Mouse (Mus musculus) G1E-ER4 (cell line): ENCODE measurements around the gene Apoc4. TPM values are rescaled to one million over a fixed set of nuclear protein-coding genes. Genes with fewer than 3 reads are reported as not detected.

Experiments used
- GATA1 ChIP-seq: IDR thresholded peaks from one replicate; pipeline ENCODE4 v1.8.0; 2012; ENCODE audit warnings: low read length, inconsistent platforms
- polyA plus RNA-seq: library from polyadenylated mRNA; stranded (reverse); fragments of >175 nt; gene quantifications from 2 replicates; pipeline ENCODE4 v1.2.3, GENCODE M21; 2012

The Apoc4 gene
- polyA plus RNA-seq, 1 experiment: not detected

GRCm38 (mm10) chr7:19666750-19667149 lies 14.5 kb downstream of the Apoc4 start:
- TF ChIP-seq GATA1: no peak

GRCm38 (mm10) chr7:19664955-19665841 lies 16.1 kb downstream of the Apoc4 start, which contains the start of gene Clptm1:
TSS of gene Clptm1 (minus strand) at chr7:19665033.
- TF ChIP-seq GATA1: no peak

- TF ChIP-seq GATA1: no peak
Measured at GRCm38 (mm10) chr7:19664455-19664954, 16.8 kb downstream of the Apoc4 start.

GRCm38 (mm10) chr7:19663940-19664339 lies 17.3 kb downstream of the Apoc4 start:
- no peak for TF ChIP-seq GATA1

- no peak for TF ChIP-seq GATA1
Measured at GRCm38 (mm10) chr7:19652614-19653013, 28.7 kb downstream of the Apoc4 start.

GRCm38 (mm10) chr7:19651063-19651786 lies 30.1 kb downstream of the Apoc4 start:
- no peak for TF ChIP-seq GATA1

- no peak for TF ChIP-seq GATA1
Measured at GRCm38 (mm10) chr7:19641223-19641622, 40.1 kb downstream of the Apoc4 start.

- no peak for TF ChIP-seq GATA1
Measured at GRCm38 (mm10) chr7:19635074-19635827, 46.0 kb downstream of the Apoc4 start.

- no peak for TF ChIP-seq GATA1
Measured at GRCm38 (mm10) chr7:19634591-19634990, 46.7 kb downstream of the Apoc4 start.

- TF ChIP-seq GATA1: no peak
Measured at GRCm38 (mm10) chr7:19633855-19634254, 47.4 kb downstream of the Apoc4 start.

GRCm38 (mm10) chr7:19633197-19633596 lies 48.1 kb downstream of the Apoc4 start:
- no peak for TF ChIP-seq GATA1

- no peak for TF ChIP-seq GATA1
Measured at GRCm38 (mm10) chr7:19632720-19633119, 48.6 kb downstream of the Apoc4 start.

- no peak for TF ChIP-seq GATA1
Measured at GRCm38 (mm10) chr7:19632275-19632674, 49.0 kb downstream of the Apoc4 start.

- TF ChIP-seq GATA1: no peak
Measured at GRCm38 (mm10) chr7:19629361-19629734, 51.9 kb downstream of the Apoc4 start, which contains the start of gene Relb. TSS of gene Relb (minus strand) at chr7:19629438.

GRCm38 (mm10) chr7:19628536-19629360 lies 52.5 kb downstream of the Apoc4 start:
- TF ChIP-seq GATA1: no peak

GRCm38 (mm10) chr7:19628192-19628535 lies 53.1 kb downstream of the Apoc4 start:
- no peak for TF ChIP-seq GATA1

Other genes with a start within 250 kb of the Apoc4 start
- 45.0 and 67.8 TPM in 2 replicates for gene Mark4, start 222.7 kb downstream of the Apoc4 start, polyA plus RNA-seq
- gene Exoc3l2, start 218.1 kb downstream of the Apoc4 start, polyA plus RNA-seq: 0.08 TPM in 2 replicates
- 7.4 and 10.3 TPM in 2 replicates for gene Bloc1s3, start 173.1 kb downstream of the Apoc4 start, polyA plus RNA-seq
- 590 and 674 TPM in 2 replicates for gene Trappc6a, start 173.1 kb downstream of the Apoc4 start, polyA plus RNA-seq
- 0.40 and 0.71 TPM in 2 replicates for gene Nkpd1, start 163.6 kb downstream of the Apoc4 start, polyA plus RNA-seq
- 134 and 156 TPM in 2 replicates for gene Ppp1r37, start 118.4 kb downstream of the Apoc4 start, polyA plus RNA-seq
- gene Zfp296, start 104.2 kb downstream of the Apoc4 start, polyA plus RNA-seq: 3.0 and 3.1 TPM in 2 replicates
- 91.7 and 117 TPM in 2 replicates for gene Gemin7, start 103.9 kb downstream of the Apoc4 start, polyA plus RNA-seq
- 263 and 292 TPM in 2 replicates for gene Clasrp, start 77.0 kb downstream of the Apoc4 start, polyA plus RNA-seq
- 0.75 and 0.90 TPM in 2 replicates for gene Relb, start 52.0 kb downstream of the Apoc4 start, polyA plus RNA-seq
- 149 and 193 TPM in 2 replicates for gene Clptm1, start 16.4 kb downstream of the Apoc4 start, polyA plus RNA-seq
- not detected in 2 replicates for gene Apoc2, start 3.5 kb downstream of the Apoc4 start, polyA plus RNA-seq
- not detected in 2 replicates for gene Gm44805, start 56 bp downstream of the Apoc4 start, polyA plus RNA-seq
- 4.8 and 6.7 TPM in 2 replicates for gene Apoc1, start 11.2 kb upstream of the Apoc4 start, polyA plus RNA-seq
- gene Apoe, start 17.7 kb upstream of the Apoc4 start, polyA plus RNA-seq: 23.7 and 28.1 TPM in 2 replicates
- gene Tomm40, start 34.0 kb upstream of the Apoc4 start, polyA plus RNA-seq: 694 and 701 TPM in 2 replicates
- 49.4 and 58.6 TPM in 2 replicates for gene Nectin2, start 69.0 kb upstream of the Apoc4 start, polyA plus RNA-seq
- gene Bcam, start 89.5 kb upstream of the Apoc4 start, polyA plus RNA-seq: not detected in 2 replicates
- gene Cblc, start 115.3 kb upstream of the Apoc4 start, polyA plus RNA-seq: not detected in 2 replicates
- not detected in 2 replicates for gene Bcl3, start 141.3 kb upstream of the Apoc4 start, polyA plus RNA-seq
- not detected in 2 replicates for gene Gm19345, start 170.5 kb upstream of the Apoc4 start, polyA plus RNA-seq
- gene Ceacam16, start 179.8 kb upstream of the Apoc4 start, polyA plus RNA-seq: 0.83 and 1.3 TPM in 2 replicates
- gene Ceacam19, start 206.5 kb upstream of the Apoc4 start, polyA plus RNA-seq: not detected in 2 replicates
- gene Pvr, start 239.7 kb upstream of the Apoc4 start, polyA plus RNA-seq: not detected in 2 replicates